Mouse (Mus musculus): Measurements from ENCODE around the gene Fat3. TPM values are rescaled to one million over a fixed set of nuclear protein-coding genes. Genes with fewer than 3 reads are reported as not detected.

Gene Fat3
- polyA plus RNA-seq, 1 experiment = 10.5 TPM

- 73% methylated on average over 6 of the region's 6 CpGs for WGBS
- no peak overlapping the region for H3K27ac ChIP-seq (ENCODE audit: insufficient read depth, low read length)
These were observed 361.8 kb downstream of the Fat3 start for GRCm38 (mm10) chr9:16139300-16139699.

GRCm38 (mm10) chr9:16133098-16133497, 368.0 kb downstream of the Fat3 start:
- H3K27ac ChIP-seq (ENCODE audit: insufficient read depth, low read length) = no peak overlapping the region
- 91% methylated on average over 2 of the region's 2 CpGs for WGBS
- no peak for TF ChIP-seq POLR2A (IDR thresholded peaks at IDR 0.05; ENCODE audit: borderline replicate concordance, insufficient read depth, low read length)
- TF ChIP-seq CTCF (IDR thresholded peaks at IDR 0.05; ENCODE audit: borderline replicate concordance, insufficient read depth, low read depth, low read length) = no peak

More at GRCm38 (mm10) chr9:16139300-16139699, 361.8 kb downstream of the Fat3 start:
- Histone ChIP-seq H3K4me3 (replicated peaks; ENCODE audit: insufficient read depth, low read depth, low read length) (no peak overlapping the region), H3K27me3 (ENCODE audit: control insufficient read depth, insufficient read depth, low read length) (no peaks in the 10 kb centered on the region), H3K4me1 (ENCODE audit: control insufficient read depth, insufficient read depth, low read length) (no peaks in the 10 kb centered on the region)
- no peak for TF ChIP-seq CTCF (IDR thresholded peaks at IDR 0.05; ENCODE audit: borderline replicate concordance, insufficient read depth, low read depth, low read length)
- no peak for DNase-seq

GRCm38 (mm10) chr9:16132594-16132993, 368.5 kb downstream of the Fat3 start:
- Histone ChIP-seq H3K4me3 (replicated peaks; ENCODE audit: insufficient read depth, low read depth, low read length) (no peak overlapping the region), H3K27me3 (ENCODE audit: control insufficient read depth, insufficient read depth, low read length) (no peaks in the 10 kb centered on the region), H3K27ac (ENCODE audit: insufficient read depth, low read length) (no peak overlapping the region), H3K4me1 (ENCODE audit: control insufficient read depth, insufficient read depth, low read length) (no peaks in the 10 kb centered on the region)
- 97% methylated on average over 1 of the region's 1 CpGs for WGBS
- no peak for DNase-seq
- TF ChIP-seq CTCF (IDR thresholded peaks at IDR 0.05; ENCODE audit: borderline replicate concordance, insufficient read depth, low read depth, low read length) (no peak), POLR2A (IDR thresholded peaks at IDR 0.05; ENCODE audit: borderline replicate concordance, insufficient read depth, low read length) (no peak)

More at GRCm38 (mm10) chr9:16133098-16133497, 368.0 kb downstream of the Fat3 start:
- no peak overlapping the region for H3K4me3 ChIP-seq (replicated peaks; ENCODE audit: insufficient read depth, low read depth, low read length)
- no peaks in the 10 kb centered on the region for H3K4me1 ChIP-seq (ENCODE audit: control insufficient read depth, insufficient read depth, low read length)
- DNase-seq = no peak
- H3K27me3 ChIP-seq (ENCODE audit: control insufficient read depth, insufficient read depth, low read length) = no peaks in the 10 kb centered on the region

- TF ChIP-seq POLR2A (IDR thresholded peaks at IDR 0.05; ENCODE audit: borderline replicate concordance, insufficient read depth, low read length) = no peak
- no peak for TF ChIP-seq CTCF (IDR thresholded peaks at IDR 0.05; ENCODE audit: borderline replicate concordance, insufficient read depth, low read depth, low read length)
- no peaks in the 10 kb centered on the region for H3K27me3 ChIP-seq (ENCODE audit: control insufficient read depth, insufficient read depth, low read length)
- 59% methylated on average over 5 of the region's 5 CpGs for WGBS
- no peak overlapping the region for H3K4me3 ChIP-seq (replicated peaks; ENCODE audit: insufficient read depth, low read depth, low read length)
- H3K4me1 ChIP-seq (ENCODE audit: control insufficient read depth, insufficient read depth, low read length) = no peaks in the 10 kb centered on the region
- no peak overlapping the region for H3K27ac ChIP-seq (ENCODE audit: insufficient read depth, low read length)
- DNase-seq = no peak
These were observed 379.3 kb downstream of the Fat3 start for GRCm38 (mm10) chr9:16121756-16122155.

- WGBS = 60% methylated on average over 7 of the region's 7 CpGs
- no peaks in the 10 kb centered on the region for H3K27me3 ChIP-seq (ENCODE audit: control insufficient read depth, insufficient read depth, low read length)
- DNase-seq = no peak
- H3K4me1 ChIP-seq (ENCODE audit: control insufficient read depth, insufficient read depth, low read length) = no peaks in the 10 kb centered on the region
- no peak overlapping the region for H3K4me3 ChIP-seq (replicated peaks; ENCODE audit: insufficient read depth, low read depth, low read length)
- TF ChIP-seq CTCF (IDR thresholded peaks at IDR 0.05; ENCODE audit: borderline replicate concordance, insufficient read depth, low read depth, low read length) (no peak), POLR2A (IDR thresholded peaks at IDR 0.05; ENCODE audit: borderline replicate concordance, insufficient read depth, low read length) (no peak)
- no peak overlapping the region for H3K27ac ChIP-seq (ENCODE audit: insufficient read depth, low read length)
These were observed 386.1 kb downstream of the Fat3 start for GRCm38 (mm10) chr9:16114821-16115485.

GRCm38 (mm10) chr9:16113936-16114642, 387.0 kb downstream of the Fat3 start:
- no peak for DNase-seq
- H3K4me3 ChIP-seq (replicated peaks; ENCODE audit: insufficient read depth, low read depth, low read length) = no peak overlapping the region
- H3K27ac ChIP-seq (ENCODE audit: insufficient read depth, low read length) = no peak overlapping the region
- H3K4me1 ChIP-seq (ENCODE audit: control insufficient read depth, insufficient read depth, low read length) = no peaks in the 10 kb centered on the region
- no peak for TF ChIP-seq CTCF (IDR thresholded peaks at IDR 0.05; ENCODE audit: borderline replicate concordance, insufficient read depth, low read depth, low read length)
- TF ChIP-seq POLR2A (IDR thresholded peaks at IDR 0.05; ENCODE audit: borderline replicate concordance, insufficient read depth, low read length) = no peak
- no peaks in the 10 kb centered on the region for H3K27me3 ChIP-seq (ENCODE audit: control insufficient read depth, insufficient read depth, low read length)
- 91% methylated on average over 4 of the region's 4 CpGs for WGBS

- TF ChIP-seq CTCF (IDR thresholded peaks at IDR 0.05; ENCODE audit: borderline replicate concordance, insufficient read depth, low read depth, low read length) = no peak
- TF ChIP-seq POLR2A (IDR thresholded peaks at IDR 0.05; ENCODE audit: borderline replicate concordance, insufficient read depth, low read length) = no peak
These were observed 393.2 kb downstream of the Fat3 start for GRCm38 (mm10) chr9:16107900-16108299.

GRCm38 (mm10) chr9:16107386-16107785, 393.7 kb downstream of the Fat3 start:
- Histone ChIP-seq H3K4me3 (replicated peaks; ENCODE audit: insufficient read depth, low read depth, low read length) (no peak overlapping the region), H3K4me1 (ENCODE audit: control insufficient read depth, insufficient read depth, low read length) (no peaks in the 10 kb centered on the region), H3K27ac (ENCODE audit: insufficient read depth, low read length) (no peak overlapping the region), H3K27me3 (ENCODE audit: control insufficient read depth, insufficient read depth, low read length) (no peaks in the 10 kb centered on the region)
- DNase-seq = no peak
- 77% methylated on average over 5 of the region's 5 CpGs for WGBS
- TF ChIP-seq POLR2A (IDR thresholded peaks at IDR 0.05; ENCODE audit: borderline replicate concordance, insufficient read depth, low read length) = no peak
- no peak for TF ChIP-seq CTCF (IDR thresholded peaks at IDR 0.05; ENCODE audit: borderline replicate concordance, insufficient read depth, low read depth, low read length)

More at GRCm38 (mm10) chr9:16107900-16108299, 393.2 kb downstream of the Fat3 start:
- Histone ChIP-seq H3K27ac (ENCODE audit: insufficient read depth, low read length) (no peak overlapping the region), H3K27me3 (ENCODE audit: control insufficient read depth, insufficient read depth, low read length) (no peaks in the 10 kb centered on the region), H3K4me1 (ENCODE audit: control insufficient read depth, insufficient read depth, low read length) (no peaks in the 10 kb centered on the region), H3K4me3 (replicated peaks; ENCODE audit: insufficient read depth, low read depth, low read length) (no peak overlapping the region)
- DNase-seq = no peak
- 93% methylated on average over 5 of the region's 5 CpGs for WGBS

Data from cerebellum, adult 2 months (tissue).